Mouse (Mus musculus): ENCODE results near the gene Nfatc2ip.

Nfatc2ip gene

GRCm38 (mm10) chr7:126396298-126397119 lies at the start of gene Nfatc2ip:
Gene Nfatc2ip (minus strand): TSS chr7:126396737.
- DNase-seq (ENCODE audit: low spot score in 2 of 2) = peak; percentile 96 to 97

GRCm38 (mm10) chr7:126446217-126446616 lies 49.7 kb upstream of the Nfatc2ip start:
- DNase-seq (ENCODE audit: low spot score in 2 of 2) = no peak

- DNase-seq (ENCODE audit: low spot score in 2 of 2) = no peak
Observed at GRCm38 (mm10) chr7:126445104-126445815, 48.7 kb upstream of the Nfatc2ip start.

GRCm38 (mm10) chr7:126444536-126444935 lies 48.0 kb upstream of the Nfatc2ip start:
- DNase-seq (ENCODE audit: low spot score in 2 of 2) = no peak

- DNase-seq (ENCODE audit: low spot score in 2 of 2) = no peak
Observed at GRCm38 (mm10) chr7:126443997-126444396, 47.5 kb upstream of the Nfatc2ip start.

GRCm38 (mm10) chr7:126440134-126440533 lies 43.6 kb upstream of the Nfatc2ip start:
- no peak for DNase-seq (ENCODE audit: low spot score in 2 of 2)

GRCm38 (mm10) chr7:126436851-126437250 lies 40.3 kb upstream of the Nfatc2ip start:
- no peak for DNase-seq (ENCODE audit: low spot score in 2 of 2)

GRCm38 (mm10) chr7:126435801-126436200 lies 39.3 kb upstream of the Nfatc2ip start:
- DNase-seq (ENCODE audit: low spot score in 2 of 2) = no peak

GRCm38 (mm10) chr7:126434726-126435125 lies 38.2 kb upstream of the Nfatc2ip start:
- no peak for DNase-seq (ENCODE audit: low spot score in 2 of 2)

GRCm38 (mm10) chr7:126430167-126430566 lies 33.6 kb upstream of the Nfatc2ip start:
- DNase-seq (ENCODE audit: low spot score in 2 of 2) = no peak

GRCm38 (mm10) chr7:126429503-126429898 lies 33.0 kb upstream of the Nfatc2ip start:
- no peak for DNase-seq (ENCODE audit: low spot score in 2 of 2)

GRCm38 (mm10) chr7:126428631-126429502 lies 32.3 kb upstream of the Nfatc2ip start, which contains the start of gene Rabep2:
Gene Rabep2 (plus strand): TSS chr7:126428759.
- peak; percentile 85 to 92 for DNase-seq (ENCODE audit: low spot score in 2 of 2)

GRCm38 (mm10) chr7:126428154-126428553 lies 31.6 kb upstream of the Nfatc2ip start:
- DNase-seq (ENCODE audit: low spot score in 2 of 2) = no peak

GRCm38 (mm10) chr7:126427323-126427860 lies 30.9 kb upstream of the Nfatc2ip start:
- no peak for DNase-seq (ENCODE audit: low spot score in 2 of 2)

GRCm38 (mm10) chr7:126424161-126424560 lies 27.6 kb upstream of the Nfatc2ip start:
- no peak for DNase-seq (ENCODE audit: low spot score in 2 of 2)

- no peak for DNase-seq (ENCODE audit: low spot score in 2 of 2)
Observed at GRCm38 (mm10) chr7:126421756-126422155, 25.2 kb upstream of the Nfatc2ip start.

GRCm38 (mm10) chr7:126418496-126418895 lies 22.0 kb upstream of the Nfatc2ip start:
- DNase-seq (ENCODE audit: low spot score in 2 of 2) = no peak

GRCm38 (mm10) chr7:126417606-126418005 lies 21.1 kb upstream of the Nfatc2ip start:
- no peak for DNase-seq (ENCODE audit: low spot score in 2 of 2)

GRCm38 (mm10) chr7:126417045-126417444 lies 20.5 kb upstream of the Nfatc2ip start:
- DNase-seq (ENCODE audit: low spot score in 2 of 2) = no peak

GRCm38 (mm10) chr7:126416615-126417014 lies 20.1 kb upstream of the Nfatc2ip start:
- no peak for DNase-seq (ENCODE audit: low spot score in 2 of 2)

GRCm38 (mm10) chr7:126414725-126415124 lies 18.2 kb upstream of the Nfatc2ip start, which contains the start of gene Cd19:
Gene Cd19 (minus strand): TSS chr7:126414889.
- no peak for DNase-seq (ENCODE audit: low spot score in 2 of 2)

All from right cerebral cortex, postnatal 36 days (tissue).